Mouse (Mus musculus) heart, postnatal 36 days (tissue): ENCODE data around the gene Ndufaf7. TPM values are rescaled to one million over a fixed set of nuclear protein-coding genes. Genes with fewer than 3 reads are reported as not detected.
A peak's percentile ranks its signal among the peaks of the same experiment; 100 is the strongest.

Experiments used
- DNase-seq, 2 experiments: peaks; one replicate each; pipeline ENCODE4 v3.0.0; 2021 to 2022
- intact Hi-C: fragments of 180-260 bp; cut with DNase I; formaldehyde crosslinking; loops from one replicate; pipeline ENCODE4 v1.15.1; 2025
- total RNA-seq, 2 experiments: library from RNA; stranded (reverse); gene quantifications; 2 replicates each; pipeline ENCODE4 v1.2.3; 2021

Gene Ndufaf7
- total RNA-seq = 10 to 100 TPM; 47.9 to 58.1 TPM

GRCm38 (mm10) chr17:78936466-78937228 is at the start of gene Ndufaf7, which contains the start of gene Cebpz:
Gene Ndufaf7, plus strand, starts transcription at chr17:78937136.
Gene Cebpz, minus strand, starts transcription at chr17:78937066.
- peak; percentile 95 for DNase-seq
- intact Hi-C loops = loop anchor here (5.0 kb wide), 2 partner anchors 86 to 99 kb away; partner anchors contain the start of genes Gpatch11, Heatr5b and Prkd3

- no peak for DNase-seq
- intact Hi-C loops = no loop called here
Observed at GRCm38 (mm10) chr17:78888554-78888953, 48.4 kb upstream of the Ndufaf7 start.

GRCm38 (mm10) chr17:78889184-78889583 is 47.8 kb upstream of the Ndufaf7 start:
- DNase-seq = no peak
- intact Hi-C loops = no loop called here

- intact Hi-C loops = no loop called here
Observed at GRCm38 (mm10) chr17:78891020-78891419, 45.9 kb upstream of the Ndufaf7 start.

GRCm38 (mm10) chr17:78894991-78895390 is 41.9 kb upstream of the Ndufaf7 start:
- intact Hi-C loops = no loop called here

More at GRCm38 (mm10) chr17:78891020-78891419, 45.9 kb upstream of the Ndufaf7 start:
- no peak for DNase-seq

GRCm38 (mm10) chr17:78895394-78895793 is 41.5 kb upstream of the Ndufaf7 start:
- peak; percentile 16 to 46 for DNase-seq
- intact Hi-C loops = no loop called here

More at GRCm38 (mm10) chr17:78894991-78895390, 41.9 kb upstream of the Ndufaf7 start:
- no peak for DNase-seq

- intact Hi-C loops = no loop called here
- DNase-seq = no peak
Observed at GRCm38 (mm10) chr17:78903158-78903557, 33.8 kb upstream of the Ndufaf7 start.

- no peak for DNase-seq
- intact Hi-C loops = no loop called here
Observed at GRCm38 (mm10) chr17:78906892-78907291, 30.0 kb upstream of the Ndufaf7 start, which contains the start of gene Sult6b1. Gene Sult6b1, minus strand, starts transcription at chr17:78906992.

- no peak for DNase-seq
- intact Hi-C loops = no loop called here
Observed at GRCm38 (mm10) chr17:78909374-78909773, 27.6 kb upstream of the Ndufaf7 start.

- intact Hi-C loops = loop anchor here (5.0 kb wide), 1 partner anchor 1459 kb away; the partner anchor contains the start of gene Gm10190
- no peak for DNase-seq
Observed at GRCm38 (mm10) chr17:78912861-78913281, 24.1 kb upstream of the Ndufaf7 start.

- intact Hi-C loops = loop anchor here (5.0 kb wide), 1 partner anchor 1458 kb away; the partner anchor contains the start of gene Gm10190
- no peak for DNase-seq
Observed at GRCm38 (mm10) chr17:78913921-78914320, 23.0 kb upstream of the Ndufaf7 start.

GRCm38 (mm10) chr17:78915772-78916171 is 21.2 kb upstream of the Ndufaf7 start:
- intact Hi-C loops = loop anchor here (2.0 kb wide), 1 partner anchor 19 kb away; no protein-coding TSS in a partner anchor
- no peak for DNase-seq

GRCm38 (mm10) chr17:78916369-78916813 is 20.5 kb upstream of the Ndufaf7 start, which contains the start of gene Cebpzos:
Gene Cebpzos, plus strand, starts transcription at chr17:78916500.
- intact Hi-C loops = loop anchor here (2.0 kb wide), 1 partner anchor 18 kb away; no protein-coding TSS in a partner anchor
- DNase-seq = peak; percentile 83 to 85

- DNase-seq = no peak
- intact Hi-C loops = loop anchor here (2.0 kb wide), 1 partner anchor 18 kb away; no protein-coding TSS in a partner anchor
Observed at GRCm38 (mm10) chr17:78916899-78917298, 20.0 kb upstream of the Ndufaf7 start.

- intact Hi-C loops = loop anchor here (2.0 kb wide), 1 partner anchor 17 kb away; no protein-coding TSS in a partner anchor
- no peak for DNase-seq
Observed at GRCm38 (mm10) chr17:78917696-78918095, 19.2 kb upstream of the Ndufaf7 start.

GRCm38 (mm10) chr17:78935857-78936256 is 1.1 kb upstream of the Ndufaf7 start:
- DNase-seq = no peak
- intact Hi-C loops = loop anchor here (2.0 to 5.0 kb wide), 3 partner anchors 19 to 99 kb away; partner anchors contain the start of genes Cebpzos, Gpatch11, Heatr5b and Prkd3

- intact Hi-C loops = loop anchor here (5.0 kb wide), 2 partner anchors 85 to 100 kb away; partner anchors contain the start of genes Gpatch11, Heatr5b and Prkd3
- no peak for DNase-seq
Observed at GRCm38 (mm10) chr17:78937229-78937853, 405 bp downstream of the Ndufaf7 start.

GRCm38 (mm10) chr17:78938927-78939326 is 2.0 kb downstream of the Ndufaf7 start:
- intact Hi-C loops = loop anchor here (5.0 kb wide), 2 partner anchors 83 to 102 kb away; partner anchors contain the start of genes Gpatch11, Heatr5b and Prkd3
- DNase-seq = no peak

- intact Hi-C loops = no loop called here
- no peak for DNase-seq
Observed at GRCm38 (mm10) chr17:78942579-78942978, 5.6 kb downstream of the Ndufaf7 start.

- intact Hi-C loops = no loop called here
Observed at GRCm38 (mm10) chr17:78951225-78951624, 14.3 kb downstream of the Ndufaf7 start.

GRCm38 (mm10) chr17:78952070-78952469 is 15.1 kb downstream of the Ndufaf7 start:
- intact Hi-C loops = no loop called here

More at GRCm38 (mm10) chr17:78951225-78951624, 14.3 kb downstream of the Ndufaf7 start:
- DNase-seq = no peak

More at GRCm38 (mm10) chr17:78952070-78952469, 15.1 kb downstream of the Ndufaf7 start:
- DNase-seq = no peak
